Mouse (Mus musculus) lung, postnatal 36 days (tissue): ENCODE measurements around the gene Itga2b.

Experiments used
- DNase-seq: peaks from one replicate; pipeline ENCODE4 v3.0.0; 2022; ENCODE audit warnings: mixed read lengths

The Itga2b gene

GRCm38 (mm10) chr11:102469648-102470357 lies at the start of gene Itga2b:
Gene Itga2b, minus strand, starts transcription at chr11:102470122.
- no peak for DNase-seq

- DNase-seq, result no peak
Observed at GRCm38 (mm10) chr11:102514793-102515424, 45.0 kb upstream of the Itga2b start.

- DNase-seq, result peak; percentile 59
Observed at GRCm38 (mm10) chr11:102510226-102510625, 40.3 kb upstream of the Itga2b start.

- no peak for DNase-seq
Observed at GRCm38 (mm10) chr11:102496732-102497131, 26.8 kb upstream of the Itga2b start.

GRCm38 (mm10) chr11:102496206-102496605 lies 26.3 kb upstream of the Itga2b start:
- DNase-seq, result peak; percentile 28

GRCm38 (mm10) chr11:102495742-102496141 lies 25.8 kb upstream of the Itga2b start:
- DNase-seq, result peak; percentile 49

GRCm38 (mm10) chr11:102495114-102495513 lies 25.2 kb upstream of the Itga2b start:
- DNase-seq, result no peak

GRCm38 (mm10) chr11:102494063-102494650 lies 24.2 kb upstream of the Itga2b start:
- DNase-seq, result no peak

GRCm38 (mm10) chr11:102493241-102493640 lies 23.3 kb upstream of the Itga2b start:
- DNase-seq, result no peak

GRCm38 (mm10) chr11:102487901-102488300 lies 18.0 kb upstream of the Itga2b start:
- no peak for DNase-seq

GRCm38 (mm10) chr11:102486733-102487386 lies 16.9 kb upstream of the Itga2b start:
- DNase-seq, result peak; percentile 72

- no peak for DNase-seq
Observed at GRCm38 (mm10) chr11:102481779-102482178, 11.9 kb upstream of the Itga2b start.

- no peak for DNase-seq
Observed at GRCm38 (mm10) chr11:102480897-102481296, 11.0 kb upstream of the Itga2b start.

GRCm38 (mm10) chr11:102480111-102480510 lies 10.2 kb upstream of the Itga2b start:
- DNase-seq, result no peak

GRCm38 (mm10) chr11:102479581-102479980 lies 9.7 kb upstream of the Itga2b start:
- DNase-seq, result no peak

- no peak for DNase-seq
Observed at GRCm38 (mm10) chr11:102478671-102479070, 8.7 kb upstream of the Itga2b start.

- no peak for DNase-seq
Observed at GRCm38 (mm10) chr11:102475027-102475426, 5.1 kb upstream of the Itga2b start.

- DNase-seq, result peak; percentile 98
Observed at GRCm38 (mm10) chr11:102467041-102467631, 2.8 kb downstream of the Itga2b start.

GRCm38 (mm10) chr11:102465713-102466436 lies 4.0 kb downstream of the Itga2b start:
- peak; percentile 77 for DNase-seq

- no peak for DNase-seq
Observed at GRCm38 (mm10) chr11:102464901-102465300, 5.0 kb downstream of the Itga2b start.

- no peak for DNase-seq
Observed at GRCm38 (mm10) chr11:102461764-102462163, 8.2 kb downstream of the Itga2b start.

GRCm38 (mm10) chr11:102460541-102460940 lies 9.4 kb downstream of the Itga2b start:
- DNase-seq, result no peak
